Mouse (Mus musculus) hindbrain, embryonic 10.5 days (tissue): ENCODE data around the gene Sgms1. TPM values are rescaled to one million over a fixed set of nuclear protein-coding genes. Genes with fewer than 3 reads are reported as not detected.

Experiments
- polyA plus RNA-seq: library from polyadenylated mRNA; unstranded; fragments of >200 nt; fragmentation: Nextera tagmentation; extraction: Ambion mirVana; gene quantifications from 2 replicates; pipeline ENCODE4 v1.2.1, GENCODE M21; 2016

The Sgms1 gene
- polyA plus RNA-seq, 1 experiment from 2014 or later, result 14.4 TPM

Other genes starting within 250 kb of the Sgms1 start
- 54.2 and 59.2 TPM in 2 replicates for gene Rpl9-ps6, start 76.9 kb upstream of the Sgms1 start, polyA plus RNA-seq
- gene Minpp1, start 96.1 kb upstream of the Sgms1 start, polyA plus RNA-seq, result 64.0 and 73.0 TPM in 2 replicates
- gene Papss2, start 206.1 kb upstream of the Sgms1 start, polyA plus RNA-seq, result 0.68 and 1.7 TPM in 2 replicates